Mouse (Mus musculus) monocyte, adult 5-6 weeks (primary cell): Measurements from ENCODE around the gene Dpf1. TPM values are rescaled to one million over a fixed set of nuclear protein-coding genes. Genes with fewer than 3 reads are reported as not detected.

Source experiments
- ATAC-seq: fragments of 153-309, 156-312 bp; replicated peaks from 2 replicates; pipeline ENCODE4 v1.8.0; 2017; ENCODE audit warnings: mild to moderate bottlenecking; ENCODE audit not compliant: low TSS enrichment, insufficient number of reproducible peaks, severe bottlenecking, poor library complexity, low FRiP score
- total RNA-seq: library from RNA; stranded (forward); fragments of 200-1000, 200-491, 200-594 nt; gene quantifications from 3 replicates; pipeline ENCODE4 v1.2.3, GENCODE M21; 2017

The Dpf1 gene
- total RNA-seq, 1 experiment from 2014 or later, result not detected

GRCm38 (mm10) chr7:29367166-29368003 is 63.6 kb downstream of the Dpf1 start:
- no peak for ATAC-seq

Other genes starting within 250 kb of the Dpf1 start
- 2.3 to 3.1 TPM (median 2.3 TPM) in 3 replicates for gene Ryr1, start 178.8 kb upstream of the Dpf1 start, total RNA-seq
- 37.9 to 82.9 TPM (median 41.3 TPM) in 3 replicates for gene Rasgrp4, start 169.1 kb upstream of the Dpf1 start, total RNA-seq
- 28.7 to 32.4 TPM (median 29.1 TPM) in 3 replicates for gene Fam98c, start 147.7 kb upstream of the Dpf1 start, total RNA-seq
- gene Ggn, start 133.7 kb upstream of the Dpf1 start, total RNA-seq, result 0.32 to 0.39 TPM in 2 of 3 replicates, not detected in the other
- gene Spred3, start 133.5 kb upstream of the Dpf1 start, total RNA-seq, result 0.78 to 0.95 TPM in 2 of 3 replicates, not detected in the other
- gene Psmd8, start 123.2 kb upstream of the Dpf1 start, total RNA-seq, result 170 to 190 TPM (median 186 TPM) in 3 replicates
- 0.85 to 1.6 TPM in 2 of 3 replicates, not detected in the other for gene Catsperg1, start 89.9 kb upstream of the Dpf1 start, total RNA-seq
- gene Kcnk6, start 71.4 kb upstream of the Dpf1 start, total RNA-seq, result 3.1 to 8.5 TPM (median 7.3 TPM) in 3 replicates
- 3.8 to 11.1 TPM (median 9.8 TPM) in 3 replicates for gene Yif1b, start 65.6 kb upstream of the Dpf1 start, total RNA-seq
- 0.29 to 3.4 TPM in 2 of 3 replicates, not detected in the other for gene 2200002D01Rik, start 55.5 kb upstream of the Dpf1 start, total RNA-seq
- 2.6 to 4.4 TPM (median 4.2 TPM) in 3 replicates for gene Spint2, start 22.0 kb upstream of the Dpf1 start, total RNA-seq
- not detected in 3 replicates for gene Ppp1r14a, start 14.6 kb upstream of the Dpf1 start, total RNA-seq
- gene Sipa1l3, start 214.7 kb downstream of the Dpf1 start, total RNA-seq, result 12.2 to 30.0 TPM (median 15.8 TPM) in 3 replicates